Mouse (Mus musculus) heart, adult 2 months (tissue): ENCODE measurements around the gene Minpp1. TPM values are rescaled to one million over a fixed set of nuclear protein-coding genes. Genes with fewer than 3 reads are reported as not detected.

Experiments used
- DNase-seq, 2 experiments: peaks; one replicate each; pipeline ENCODE4 v3.0.0; 2021
- H3K27ac ChIP-seq: fragments of 200-600 bp; 2 replicates; pipeline ENCODE4 v1.8.1; 2022
- H3K27me3 ChIP-seq: fragments of 200-500 bp; 2 replicates; pipeline ENCODE4 v1.6.1; 2012; ENCODE audit warnings: mild to moderate bottlenecking, low read length, inconsistent platforms, mixed read lengths; ENCODE audit not compliant: control insufficient read depth, insufficient read depth
- H3K36me3 ChIP-seq: fragments of 200-500 bp; 2 replicates; pipeline ENCODE4 v1.6.1; 2012; ENCODE audit warnings: low read length, inconsistent platforms; ENCODE audit not compliant: control insufficient read depth, insufficient read depth
- H3K4me1 ChIP-seq: fragments of 200-500 bp; 2 replicates; pipeline ENCODE4 v1.6.1; 2011; ENCODE audit warnings: low read length; ENCODE audit not compliant: control insufficient read depth, insufficient read depth
- H3K4me3 ChIP-seq: fragments of 200-600 bp; 2 replicates; pipeline ENCODE4 v1.8.1; 2022
- H3K79me2 ChIP-seq: fragments of 200-500 bp; replicated peaks from 2 replicates; pipeline ENCODE4 v1.6.1; 2012; ENCODE audit warnings: mild to moderate bottlenecking, inconsistent platforms, low read length, moderate library complexity, mixed read lengths; ENCODE audit not compliant: control insufficient read depth, insufficient read depth
- H3K9ac ChIP-seq: fragments of 200-500 bp; 2 replicates; pipeline ENCODE4 v1.6.1; 2012; ENCODE audit warnings: low read depth, mild to moderate bottlenecking, control low read depth, inconsistent platforms, low read length, mixed read lengths
- CTCF ChIP-seq: fragments of 200-600 bp; IDR thresholded peaks from 2 replicates; pipeline ENCODE4 v1.8.1; 2022; ENCODE audit warnings: antibody characterized with exemption, mild to moderate bottlenecking, moderate library complexity
- EP300 ChIP-seq: fragments of 200-500 bp; IDR thresholded peaks from 2 replicates; pipeline ENCODE4 v1.6.1; 2011; ENCODE audit warnings: low read depth, low read length, control low read depth; ENCODE audit not compliant: insufficient read depth
- POLR2A ChIP-seq: fragments of 200-500 bp; IDR thresholded peaks from 2 replicates; pipeline ENCODE4 v1.6.1; 2011; ENCODE audit warnings: mild to moderate bottlenecking, low read depth, low read length, control low read depth; ENCODE audit not compliant: insufficient read depth
- WGBS: fragments of 180-500 bp; shearing (Covaris S2); methylation state at CpG from one replicate; pipeline ENCODE4 v1.1.7; 2018; 5-methylcytosine and 5-hydroxymethylcytosine counted together
- intact Hi-C: fragments of 180-260 bp; cut with DNase I; formaldehyde crosslinking; loops from one replicate; pipeline ENCODE4 v1.15.1; 2025
- polyA plus RNA-seq: library from polyadenylated mRNA; depleted of rRNA; stranded (reverse); fragments of >200 nt; gene quantifications from 2 replicates; pipeline ENCODE4 v1.2.3, GENCODE M21; 2012; rRNA removed
- total RNA-seq, 2 experiments: library from RNA; stranded (reverse); gene quantifications; 2 replicates each; pipeline ENCODE4 v1.2.3; 2021

Minpp1 gene
- total and polyA plus RNA-seq, 3 experiments, result 8.7 to 14.3 (median 14.2) TPM

GRCm38 (mm10) chr19:32551442-32551841, 65.9 kb downstream of the Minpp1 start:
- 40% methylated on average over 3 of the region's 3 CpGs for whole genome bisulfite sequencing

GRCm38 (mm10) chr19:32552106-32552505, 66.5 kb downstream of the Minpp1 start:
- no peak overlapping the region for H3K9ac ChIP-seq
- no peaks in the 10 kb centered on the region for H3K36me3 ChIP-seq
- peak overlapping the region; percentile 34; the same call in 1 of the 2 replicates for H3K27ac ChIP-seq
- peak in 1 of 2 experiments; percentile 12 for DNase-seq
- intact Hi-C loops, result no loop called here
- peaks cover 7% of the 10 kb centered on the region for H3K4me1 ChIP-seq
- 49% methylated on average over 1 of the region's 1 CpGs for WGBS
- H3K79me2 ChIP-seq, result no peaks in the 10 kb centered on the region
- H3K27me3 ChIP-seq, result no peaks in the 10 kb centered on the region
- no peak overlapping the region for H3K4me3 ChIP-seq
- TF ChIP-seq CTCF (no peak), POLR2A (no peak), EP300 (no peak)

More at GRCm38 (mm10) chr19:32551442-32551841, 65.9 kb downstream of the Minpp1 start:
- Histone ChIP-seq H3K9ac (no peak overlapping the region), H3K27me3 (no peaks in the 10 kb centered on the region), H3K36me3 (no peaks in the 10 kb centered on the region), H3K4me1 (peaks cover 7% of the 10 kb centered on the region), H3K79me2 (no peaks in the 10 kb centered on the region), H3K4me3 (no peak overlapping the region), H3K27ac (no peak overlapping the region; the same call in 1 of the 2 replicates)
- peak in 1 of 2 experiments; percentile 30 for DNase-seq
- intact Hi-C loops, result no loop called here
- TF ChIP-seq EP300 (no peak), CTCF (no peak), POLR2A (no peak)

- TF ChIP-seq EP300, result no peak
- TF ChIP-seq CTCF, result no peak
- no peak for TF ChIP-seq POLR2A
- intact Hi-C loops, result no loop called here
- Histone ChIP-seq H3K4me1 (peaks cover 6% of the 10 kb centered on the region), H3K27ac (no peak overlapping the region), H3K36me3 (no peaks in the 10 kb centered on the region), H3K27me3 (no peaks in the 10 kb centered on the region), H3K79me2 (no peaks in the 10 kb centered on the region), H3K9ac (no peak overlapping the region), H3K4me3 (no peak overlapping the region)
- 77% methylated on average over 3 of the region's 3 CpGs for WGBS
- no peak for DNase-seq
These were observed 67.7 kb downstream of the Minpp1 start for GRCm38 (mm10) chr19:32553310-32553709.

GRCm38 (mm10) chr19:32555257-32555656, 69.7 kb downstream of the Minpp1 start:
- no peaks in the 10 kb centered on the region for H3K27me3 ChIP-seq
- H3K9ac ChIP-seq, result no peak overlapping the region
- no peaks in the 10 kb centered on the region for H3K36me3 ChIP-seq
- WGBS, result 42% methylated on average over 3 of the region's 3 CpGs
- H3K4me1 ChIP-seq, result peaks cover 4% of the 10 kb centered on the region
- TF ChIP-seq POLR2A (no peak), CTCF (no peak), EP300 (no peak)
- H3K4me3 ChIP-seq, result no peak overlapping the region
- intact Hi-C loops, result no loop called here
- no peak overlapping the region for H3K27ac ChIP-seq
- no peaks in the 10 kb centered on the region for H3K79me2 ChIP-seq
- DNase-seq, result no peak

Other genes with a start within 250 kb of the Minpp1 start
- 10 to 100 TPM; 60.5 to 62.1 TPM for gene Sgms1, start 96.1 kb upstream of the Minpp1 start, total RNA-seq
- 27.0 and 42.5 TPM in 2 replicates for gene Sgms1, start 96.1 kb upstream of the Minpp1 start, polyA plus RNA-seq
- gene Rpl9-ps6, start 19.2 kb upstream of the Minpp1 start, total RNA-seq, result 10 to 100 TPM; 27.8 to 28.9 TPM
- gene Rpl9-ps6, start 19.2 kb upstream of the Minpp1 start, polyA plus RNA-seq, result 7.4 and 18.5 TPM in 2 replicates
- 10 to 100 TPM; 12.2 to 14.0 TPM for gene Papss2, start 110.0 kb downstream of the Minpp1 start, total RNA-seq
- 6.2 and 9.1 TPM in 2 replicates for gene Papss2, start 110.0 kb downstream of the Minpp1 start, polyA plus RNA-seq